Mouse (Mus musculus) testis, adult 2 months (tissue): ENCODE data around the gene Hspg2.

Experiments
- CTCF ChIP-seq: fragments of 200-500 bp; IDR thresholded peaks from 2 replicates; pipeline ENCODE4 v1.5.1; 2012; ENCODE audit warnings: low read depth, mild to moderate bottlenecking, inconsistent platforms, low read length, moderate library complexity; ENCODE audit not compliant: control insufficient read depth, insufficient read depth, insufficient replicate concordance
- POLR2A ChIP-seq: fragments of 200-500 bp; IDR thresholded peaks from 2 replicates; pipeline ENCODE4 v1.6.1; 2012; ENCODE audit warnings: low read depth, mild to moderate bottlenecking, inconsistent platforms, low read length, moderate library complexity; ENCODE audit not compliant: control insufficient read depth

DNA sequence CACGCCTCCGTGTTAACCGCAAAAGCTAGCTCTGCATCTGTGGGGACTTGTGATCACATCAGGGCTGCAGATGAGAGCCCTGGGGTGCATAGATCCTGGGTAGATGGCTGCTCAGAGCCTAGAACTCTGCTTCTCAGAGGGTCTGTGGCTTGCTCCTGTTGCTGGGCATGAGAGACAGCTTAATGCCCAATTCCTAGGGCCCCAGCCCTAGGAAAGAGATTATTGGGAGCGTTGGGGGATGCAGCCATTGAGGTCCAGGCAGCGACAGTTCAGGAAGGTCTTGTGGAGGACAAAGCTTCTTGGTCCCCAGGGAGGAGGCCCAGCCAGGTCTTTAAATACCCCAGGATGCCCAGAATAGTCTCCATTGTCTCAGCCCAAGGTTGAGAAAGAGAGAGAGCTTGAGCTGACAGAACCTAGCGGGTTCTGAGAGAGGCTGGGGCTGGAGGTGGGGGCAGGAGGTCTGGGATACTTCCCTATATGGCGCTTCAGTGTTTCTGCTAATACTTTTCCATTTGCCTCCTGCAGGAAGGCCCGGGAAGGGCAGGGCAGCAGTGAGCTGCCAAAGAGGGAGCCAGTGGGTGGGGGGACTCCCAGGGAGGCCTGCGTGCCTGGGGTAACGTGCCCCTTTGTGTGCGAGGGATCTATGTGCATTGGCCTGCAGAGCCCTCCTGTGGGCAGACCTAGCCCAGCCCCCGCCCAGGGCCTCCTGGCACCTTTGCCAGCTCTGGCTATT is 20.2 kb downstream of the Hspg2 start:
- TF ChIP-seq CTCF: peak; percentile 27; the same call in 1 of the 2 replicates
- no peak for TF ChIP-seq POLR2A
